Mouse (Mus musculus): ENCODE data around the gene Epo. TPM values are rescaled to one million over a fixed set of nuclear protein-coding genes. Genes with fewer than 3 reads are reported as not detected.

The Epo gene
- polyA plus RNA-seq, 1 experiment from 2014 or later, result 1.4 TPM

DNA sequence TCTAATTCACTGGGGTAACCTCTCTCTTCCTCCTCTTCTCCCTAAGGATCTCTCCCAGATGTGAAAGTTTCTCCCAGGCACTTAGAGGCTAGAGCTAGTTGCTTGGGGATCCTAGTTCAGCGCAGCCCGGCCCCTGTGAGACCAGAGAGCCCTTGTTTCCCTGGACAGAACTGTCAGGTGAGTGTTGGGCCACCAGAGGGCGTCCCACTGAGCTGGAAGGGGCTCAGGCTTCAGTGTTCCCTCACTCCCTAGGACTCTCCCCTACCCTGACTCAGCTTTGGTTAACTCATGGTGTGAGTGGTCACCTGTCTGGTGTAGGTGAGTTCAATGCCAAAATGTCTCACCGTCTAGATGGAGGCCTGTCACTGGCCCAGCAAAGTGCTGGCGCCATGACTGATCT is 14.6 kb downstream of the Epo start, which contains the start of gene Gigyf1:
Gene Gigyf1 (plus strand): TSS at position 113 of the 400 bp plus-strand sequence.
- H3K4me1 ChIP-seq (ENCODE audit: control insufficient read depth, insufficient read depth, low read length), result peaks cover 4% of the 10 kb centered on the region
- H3K27me3 ChIP-seq (ENCODE audit: control insufficient read depth, insufficient read depth, low read length), result no peaks in the 10 kb centered on the region
- H3K4me2 ChIP-seq, result no peak within 1 kb of the TSS
- no peak within 1 kb of the TSS for H3K4me3 ChIP-seq (ENCODE audit: low read depth, low read length)
- H3K9me3 ChIP-seq (ENCODE audit: control insufficient read depth, low read length), result no peaks in the 10 kb centered on the region
- H3K27ac ChIP-seq (ENCODE audit: low read depth, low read length), result no peak within 1 kb of the TSS
- ATAC-seq (ENCODE audit: low FRiP score) (0 out of 2 replicates have a peak, but pooled peaks have one; percentile 31), DNase-seq (ENCODE audit: low spot score, missing footprints) (no peak)
- WGBS, result 77% methylated on average over 5 of the region's 5 CpGs
- H3K9ac ChIP-seq (ENCODE audit: low read length), result no peak within 1 kb of the TSS
- H3K36me3 ChIP-seq (ENCODE audit: control insufficient read depth, insufficient read depth, low read length), result peaks cover 35% of the 10 kb centered on the region

GRCm38 (mm10) chr5:137514811-137515210 is 18.2 kb downstream of the Epo start:
- Histone ChIP-seq H3K4me2 (no peak overlapping the region), H3K4me3 (ENCODE audit: low read depth, low read length) (no peak overlapping the region), H3K9me3 (ENCODE audit: control insufficient read depth, low read length) (no peaks in the 10 kb centered on the region), H3K36me3 (ENCODE audit: control insufficient read depth, insufficient read depth, low read length) (peaks cover 4% of the 10 kb centered on the region), H3K9ac (ENCODE audit: low read length) (no peak overlapping the region), H3K27me3 (ENCODE audit: control insufficient read depth, insufficient read depth, low read length) (no peaks in the 10 kb centered on the region), H3K4me1 (ENCODE audit: control insufficient read depth, insufficient read depth, low read length) (peaks cover 26% of the 10 kb centered on the region), H3K27ac (ENCODE audit: low read depth, low read length) (no peak overlapping the region)
- DNase-seq (ENCODE audit: low spot score, missing footprints), result no peak
- 92% methylated on average over 3 of the region's 3 CpGs for WGBS
- no peak for ATAC-seq (ENCODE audit: low FRiP score)

DNA sequence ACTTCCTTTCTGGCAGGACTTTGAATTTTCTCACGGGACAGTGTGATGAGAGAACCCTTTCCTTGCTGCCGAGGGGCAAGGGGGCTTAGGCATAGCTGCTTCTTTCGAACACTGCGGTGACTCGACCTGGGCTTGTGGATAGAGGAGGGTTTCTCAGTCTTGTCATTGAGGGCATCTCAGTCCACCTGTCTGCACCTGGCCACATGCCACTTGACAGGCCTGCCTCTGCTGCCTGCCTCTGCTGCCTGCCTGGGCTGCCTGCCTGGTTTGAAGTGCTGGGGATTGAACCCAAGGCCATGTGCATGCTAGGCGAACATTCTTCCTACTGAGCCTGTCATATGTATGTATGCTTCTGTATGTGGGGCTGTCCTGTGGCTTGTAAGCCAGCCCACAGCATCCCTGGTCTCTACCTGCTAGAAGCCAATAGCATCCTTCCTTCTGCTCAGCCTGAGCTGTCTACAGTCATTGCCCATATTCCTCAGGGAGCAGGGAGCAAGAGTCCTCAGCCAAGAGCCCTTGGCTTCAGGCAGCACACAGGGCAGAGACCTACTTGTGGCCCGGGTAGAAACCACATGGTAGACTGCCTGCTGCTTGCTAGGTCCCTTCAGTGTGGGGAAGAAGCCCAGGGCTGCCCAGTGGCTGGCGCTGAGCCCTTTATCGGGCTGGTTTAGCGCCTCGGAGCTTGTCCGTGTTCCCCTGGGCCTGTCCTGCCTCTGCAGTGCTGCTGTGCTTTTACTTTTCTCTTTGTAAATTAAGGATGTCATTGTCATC is 18.9 kb downstream of the Epo start:
- Histone ChIP-seq H3K9ac (ENCODE audit: low read length) (0 out of 2 replicates have a peak overlapping the region, but pooled peaks have one; percentile 24), H3K27ac (ENCODE audit: low read depth, low read length) (no peak overlapping the region), H3K36me3 (ENCODE audit: control insufficient read depth, insufficient read depth, low read length) (peaks cover 2% of the 10 kb centered on the region; the same call in 1 of the 2 replicates), H3K4me1 (ENCODE audit: control insufficient read depth, insufficient read depth, low read length) (peaks cover 26% of the 10 kb centered on the region), H3K4me3 (ENCODE audit: low read depth, low read length) (no peak overlapping the region), H3K27me3 (ENCODE audit: control insufficient read depth, insufficient read depth, low read length) (no peaks in the 10 kb centered on the region), H3K9me3 (ENCODE audit: control insufficient read depth, low read length) (no peaks in the 10 kb centered on the region), H3K4me2 (no peak overlapping the region)
- 90% methylated on average over 12 of the region's 12 CpGs for WGBS
- ATAC-seq (ENCODE audit: low FRiP score) (no peak), DNase-seq (ENCODE audit: low spot score, missing footprints) (no peak)

DNA sequence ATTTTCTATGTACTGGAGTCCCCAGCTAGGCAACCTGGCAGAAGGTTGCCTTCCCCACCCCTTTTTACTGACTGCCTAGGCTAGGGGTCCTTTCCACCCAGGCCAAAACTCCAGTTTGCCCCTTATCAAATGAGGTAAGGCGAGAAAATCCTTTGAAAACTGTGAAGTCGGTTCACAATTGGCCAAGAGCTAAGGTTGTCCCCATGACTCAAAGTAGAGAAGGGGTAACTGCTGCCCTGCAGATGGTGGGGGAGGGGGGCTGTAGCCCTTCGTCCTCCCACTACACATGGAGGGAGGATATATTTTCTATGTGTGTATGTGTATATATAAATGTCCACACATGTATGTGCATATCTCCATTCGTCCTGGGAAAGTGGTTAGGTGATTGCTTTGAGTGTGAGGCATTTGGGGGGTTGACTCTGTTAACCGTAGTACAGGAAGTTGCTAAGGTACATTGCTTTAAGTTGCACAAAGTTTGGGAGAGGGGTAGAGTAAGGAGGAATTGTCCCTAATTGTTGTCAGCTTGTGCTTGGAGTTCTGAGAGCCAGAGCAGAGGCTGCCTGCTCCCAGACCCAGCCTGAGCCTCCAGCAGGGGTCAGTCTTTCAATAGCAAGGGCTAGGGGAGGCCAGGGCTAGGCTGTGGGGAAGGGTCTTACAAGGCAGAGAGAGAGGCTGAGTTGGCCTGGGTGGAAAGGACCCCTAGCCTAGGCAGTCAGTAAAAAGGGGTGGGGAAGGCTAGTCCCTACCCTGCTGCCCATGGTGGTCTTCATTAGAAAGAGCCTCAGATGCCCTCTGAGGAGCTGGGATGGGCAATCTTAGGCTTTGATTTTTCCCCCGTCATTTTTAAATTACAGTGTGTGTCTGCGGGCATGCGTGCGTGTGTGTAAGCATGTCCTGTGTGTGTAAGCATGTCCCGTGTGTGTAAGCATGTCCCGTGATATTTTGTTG is 19.9 kb downstream of the Epo start:
- H3K9me3 ChIP-seq (ENCODE audit: control insufficient read depth, low read length), result no peaks in the 10 kb centered on the region
- H3K27ac ChIP-seq (ENCODE audit: low read depth, low read length), result no peak overlapping the region
- ATAC-seq (ENCODE audit: low FRiP score), result peak; percentile 63
- peak; percentile 91 for DNase-seq (ENCODE audit: low spot score, missing footprints)
- peaks cover 2% of the 10 kb centered on the region; the same call in 1 of the 2 replicates for H3K36me3 ChIP-seq (ENCODE audit: control insufficient read depth, insufficient read depth, low read length)
- H3K4me3 ChIP-seq (ENCODE audit: low read depth, low read length), result no peak overlapping the region
- no peak overlapping the region for H3K4me2 ChIP-seq
- H3K9ac ChIP-seq (ENCODE audit: low read length), result 0 out of 2 replicates have a peak overlapping the region, but pooled peaks have one; percentile 17
- WGBS, result 82% methylated on average over 11 of the region's 11 CpGs
- peaks cover 26% of the 10 kb centered on the region for H3K4me1 ChIP-seq (ENCODE audit: control insufficient read depth, insufficient read depth, low read length)
- H3K27me3 ChIP-seq (ENCODE audit: control insufficient read depth, insufficient read depth, low read length), result no peaks in the 10 kb centered on the region

GRCm38 (mm10) chr5:137511706-137512105 is 21.3 kb downstream of the Epo start:
- H3K4me2 ChIP-seq, result peak overlapping the region; percentile 92
- peaks cover 26% of the 10 kb centered on the region for H3K4me1 ChIP-seq (ENCODE audit: control insufficient read depth, insufficient read depth, low read length)
- no peaks in the 10 kb centered on the region for H3K27me3 ChIP-seq (ENCODE audit: control insufficient read depth, insufficient read depth, low read length)
- H3K4me3 ChIP-seq (ENCODE audit: low read depth, low read length), result peak overlapping the region; percentile 100
- H3K9ac ChIP-seq (ENCODE audit: low read length), result peak overlapping the region; percentile 99
- no peak overlapping the region for H3K27ac ChIP-seq (ENCODE audit: low read depth, low read length)
- H3K9me3 ChIP-seq (ENCODE audit: control insufficient read depth, low read length), result no peaks in the 10 kb centered on the region
- no peaks in the 10 kb centered on the region for H3K36me3 ChIP-seq (ENCODE audit: control insufficient read depth, insufficient read depth, low read length)
- no peak for ATAC-seq (ENCODE audit: low FRiP score)
- 73% methylated on average over 3 of the region's 3 CpGs for WGBS
- DNase-seq (ENCODE audit: low spot score, missing footprints), result no peak

- Histone ChIP-seq H3K27ac (ENCODE audit: low read depth, low read length) (peak overlapping the region; percentile 79), H3K9me3 (ENCODE audit: control insufficient read depth, low read length) (no peaks in the 10 kb centered on the region), H3K4me3 (ENCODE audit: low read depth, low read length) (peak overlapping the region; percentile 100), H3K4me1 (ENCODE audit: control insufficient read depth, insufficient read depth, low read length) (peaks cover 26% of the 10 kb centered on the region), H3K36me3 (ENCODE audit: control insufficient read depth, insufficient read depth, low read length) (no peaks in the 10 kb centered on the region), H3K9ac (ENCODE audit: low read length) (peak overlapping the region; percentile 99), H3K27me3 (ENCODE audit: control insufficient read depth, insufficient read depth, low read length) (no peaks in the 10 kb centered on the region), H3K4me2 (peak overlapping the region; percentile 92)
- peak; percentile 91 for DNase-seq (ENCODE audit: low spot score, missing footprints)
- peak; percentile 65 for ATAC-seq (ENCODE audit: low FRiP score)
- under 1% methylated on average over 49 of the region's 83 CpGs for WGBS
Measured at GRCm38 (mm10) chr5:137510573-137511390, 22.3 kb downstream of the Epo start.

DNA sequence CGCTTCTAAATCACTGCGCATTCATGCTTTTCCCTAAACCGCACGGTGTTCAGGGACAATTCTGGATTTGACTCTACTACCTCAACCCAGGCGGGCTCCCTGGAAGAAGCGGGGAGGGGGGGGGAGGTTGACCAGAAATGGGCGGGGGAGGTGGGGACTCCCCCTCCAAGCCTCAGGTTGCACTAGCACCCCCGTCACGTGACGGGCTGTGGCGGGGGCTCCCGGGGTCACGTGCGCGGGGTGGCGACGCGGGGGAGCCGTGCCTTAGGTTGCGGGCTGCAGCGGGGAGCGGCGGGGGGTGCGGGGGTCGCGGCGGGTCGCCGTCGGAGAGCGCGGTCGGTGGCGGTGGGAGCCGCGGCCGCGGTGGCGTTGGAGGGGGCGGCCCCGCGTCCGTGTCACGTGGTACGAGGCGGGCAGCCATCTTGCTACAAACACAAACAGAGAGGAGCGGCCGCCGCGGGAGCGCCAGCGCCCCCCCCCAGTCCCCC is 23.0 kb downstream of the Epo start:
- H3K36me3 ChIP-seq (ENCODE audit: control insufficient read depth, insufficient read depth, low read length), result no peaks in the 10 kb centered on the region
- ATAC-seq (ENCODE audit: low FRiP score), result peak; percentile 85
- peaks cover 26% of the 10 kb centered on the region for H3K4me1 ChIP-seq (ENCODE audit: control insufficient read depth, insufficient read depth, low read length)
- H3K9me3 ChIP-seq (ENCODE audit: control insufficient read depth, low read length), result no peaks in the 10 kb centered on the region
- no peaks in the 10 kb centered on the region for H3K27me3 ChIP-seq (ENCODE audit: control insufficient read depth, insufficient read depth, low read length)
- 2% methylated on average over 24 of the region's 52 CpGs for WGBS
- H3K27ac ChIP-seq (ENCODE audit: low read depth, low read length), result peak overlapping the region; percentile 79
- H3K9ac ChIP-seq (ENCODE audit: low read length), result peak overlapping the region; percentile 99
- DNase-seq (ENCODE audit: low spot score, missing footprints), result peak; percentile 94
- H3K4me3 ChIP-seq (ENCODE audit: low read depth, low read length), result peak overlapping the region; percentile 100
- peak overlapping the region; percentile 92 for H3K4me2 ChIP-seq

- H3K9me3 ChIP-seq (ENCODE audit: control insufficient read depth, low read length), result no peaks in the 10 kb centered on the region
- H3K27me3 ChIP-seq (ENCODE audit: control insufficient read depth, insufficient read depth, low read length), result no peaks in the 10 kb centered on the region
- no peaks in the 10 kb centered on the region for H3K36me3 ChIP-seq (ENCODE audit: control insufficient read depth, insufficient read depth, low read length)
- no peak for ATAC-seq (ENCODE audit: low FRiP score)
- no peak for DNase-seq (ENCODE audit: low spot score, missing footprints)
- peaks cover 9% of the 10 kb centered on the region for H3K4me1 ChIP-seq (ENCODE audit: control insufficient read depth, insufficient read depth, low read length)
- no peak overlapping the region for H3K4me2 ChIP-seq
- no peak overlapping the region for H3K4me3 ChIP-seq (ENCODE audit: low read depth, low read length)
- no peak overlapping the region for H3K9ac ChIP-seq (ENCODE audit: low read length)
- WGBS, result 89% methylated on average over 6 of the region's 6 CpGs
- H3K27ac ChIP-seq (ENCODE audit: low read depth, low read length), result no peak overlapping the region
Measured at GRCm38 (mm10) chr5:137504041-137504440, 29.0 kb downstream of the Epo start.

Data from midbrain, embryonic 11.5 days (tissue).